Mouse (Mus musculus) inflammation-experienced regulatory T-cells, adult 6 months (primary cell): ENCODE results near the gene Satb1. TPM values are rescaled to one million over a fixed set of nuclear protein-coding genes. Genes with fewer than 3 reads are reported as not detected.

Experiments used
- ATAC-seq: one replicate; pipeline ENCODE4 v1.8.0; 2017
- polyA plus RNA-seq, 3 experiments: library from polyadenylated mRNA; unstranded; fragments of 100-300 nt; shearing (Covaris generic); gene quantifications; one replicate each; pipeline ENCODE4 v1.2.1; 2017

The Satb1 gene
- 10 to 100 TPM; 17.0 to 63.3 (median 36.8) TPM for polyA plus RNA-seq

DNA sequence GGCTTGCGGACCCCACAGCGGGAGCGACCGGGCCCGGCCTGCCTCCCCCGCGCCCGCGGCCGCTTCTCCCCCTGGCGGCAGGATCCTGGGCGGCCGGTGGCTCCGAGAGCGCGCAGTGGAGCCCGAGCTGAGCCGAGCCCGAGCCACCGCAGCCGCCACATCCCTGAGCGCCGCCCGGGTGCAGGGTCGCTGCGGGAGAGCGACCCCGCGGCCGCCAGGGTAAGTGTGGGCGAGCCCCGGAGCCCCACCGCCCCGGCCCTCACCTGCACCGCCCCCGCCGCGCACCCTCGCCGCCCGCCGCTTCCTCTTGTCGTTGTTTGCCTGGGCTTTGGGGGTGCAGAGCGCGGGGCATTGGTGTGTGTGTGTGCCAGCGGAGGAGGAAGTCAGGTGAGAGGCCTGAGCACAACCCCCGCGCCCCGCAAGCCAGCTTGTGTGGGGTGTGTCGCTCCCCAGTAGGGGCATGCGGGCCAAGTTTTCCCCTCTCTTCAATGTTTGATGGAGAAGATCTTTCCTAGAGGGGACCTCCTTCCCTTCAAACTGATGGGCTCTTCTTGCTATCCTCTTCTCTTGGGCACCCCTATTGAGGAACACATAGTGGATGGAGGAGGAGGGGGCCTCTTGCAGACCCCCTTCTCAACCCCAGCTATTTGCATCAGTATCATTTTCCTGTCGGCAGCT lies at the start of gene Satb1:
Satb1 (minus strand) TSS at position 391 of the 678 bp plus-strand sequence.
- ATAC-seq = peak; percentile 66

DNA sequence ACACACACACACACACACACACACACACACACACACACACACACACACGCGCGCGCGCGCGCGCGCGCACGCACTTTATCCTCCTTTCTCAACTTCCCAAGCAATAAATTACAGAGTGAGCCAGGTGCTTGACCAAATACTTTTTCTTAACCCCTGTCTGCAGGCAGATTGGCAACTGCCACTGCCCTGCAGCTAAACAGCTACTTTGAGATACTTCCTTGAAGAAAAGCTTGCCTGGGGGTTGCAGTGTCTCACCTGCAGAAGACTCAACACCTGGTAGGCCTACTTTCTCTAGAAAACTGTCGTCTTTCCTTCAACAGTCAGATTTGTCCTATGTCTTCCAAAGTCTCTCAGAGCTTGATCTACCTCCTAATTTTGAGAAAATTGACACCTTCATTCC lies 49.5 kb upstream of the Satb1 start:
- no peak for ATAC-seq

DNA sequence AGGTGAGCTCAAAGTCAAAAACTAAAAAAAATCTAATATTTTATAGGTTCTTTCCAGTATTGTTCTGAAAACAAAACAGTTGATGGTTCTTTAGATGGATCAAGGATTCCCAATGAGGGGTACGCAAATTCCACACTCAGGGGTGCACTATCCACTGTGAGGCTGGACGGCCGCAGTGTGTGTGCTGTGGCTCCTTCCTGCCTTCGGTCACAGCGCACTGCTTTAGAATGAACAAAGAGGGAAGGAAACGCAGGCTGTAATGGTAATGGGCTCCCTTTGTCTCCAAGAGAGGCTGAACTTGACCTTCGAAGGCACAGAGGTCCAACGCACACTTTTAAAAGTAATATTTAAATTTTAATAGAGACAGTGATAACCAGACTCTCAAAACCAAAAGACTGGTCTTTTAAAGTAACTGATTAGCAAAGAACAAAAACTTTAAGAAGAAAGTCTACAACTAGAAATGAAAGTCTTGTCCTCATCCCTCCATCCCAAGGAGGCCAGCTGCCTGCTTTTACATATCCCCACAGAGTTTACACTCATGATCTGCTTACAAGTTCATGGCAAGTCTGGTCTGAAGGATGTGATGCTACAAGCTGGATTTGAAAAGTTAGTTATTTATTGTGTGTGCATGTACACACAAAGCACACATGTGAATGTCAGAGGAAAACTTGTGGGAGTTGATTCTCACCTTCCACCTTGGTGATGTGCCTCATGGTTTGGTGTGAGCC lies 48.0 kb upstream of the Satb1 start:
- ATAC-seq = no peak

DNA sequence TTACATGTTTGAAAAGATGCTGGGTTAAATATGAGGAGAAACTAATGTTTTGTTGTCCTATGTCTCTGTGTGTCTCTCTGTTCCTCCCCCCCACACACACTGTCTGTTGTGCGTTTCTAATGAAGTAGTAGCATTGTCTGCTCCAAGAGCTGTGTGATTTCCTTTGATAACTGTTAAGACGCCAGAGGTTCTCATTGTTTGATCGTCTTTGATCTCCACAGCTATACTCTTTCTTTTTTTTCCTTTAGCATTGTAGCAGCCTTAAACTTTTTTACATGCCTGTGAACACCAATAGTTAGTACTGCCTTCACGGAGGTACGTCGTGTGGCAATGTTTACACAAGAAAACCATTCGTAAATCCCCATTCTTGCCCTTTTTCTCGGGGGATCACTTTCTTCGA lies 47.1 kb upstream of the Satb1 start:
- peak; percentile 42 for ATAC-seq

DNA sequence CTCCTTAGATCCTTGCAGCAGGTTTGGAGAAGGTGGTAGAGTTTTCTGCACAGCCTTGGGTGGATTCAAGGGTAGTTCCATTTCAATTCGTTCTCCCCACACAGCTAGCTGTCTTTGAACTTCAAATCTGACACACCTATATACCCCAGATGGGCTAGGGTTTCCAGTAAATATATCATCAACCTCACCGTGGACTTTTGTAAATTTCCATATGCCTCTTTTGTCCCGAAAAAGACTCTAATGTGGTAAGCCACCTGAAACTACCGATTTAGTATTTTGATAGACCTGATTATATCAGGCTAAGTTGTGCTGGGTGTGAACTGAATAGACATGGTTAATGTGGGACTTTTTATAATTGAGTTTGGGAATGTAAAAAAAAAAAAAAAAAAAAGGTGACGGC lies 46.6 kb upstream of the Satb1 start:
- ATAC-seq = no peak

DNA sequence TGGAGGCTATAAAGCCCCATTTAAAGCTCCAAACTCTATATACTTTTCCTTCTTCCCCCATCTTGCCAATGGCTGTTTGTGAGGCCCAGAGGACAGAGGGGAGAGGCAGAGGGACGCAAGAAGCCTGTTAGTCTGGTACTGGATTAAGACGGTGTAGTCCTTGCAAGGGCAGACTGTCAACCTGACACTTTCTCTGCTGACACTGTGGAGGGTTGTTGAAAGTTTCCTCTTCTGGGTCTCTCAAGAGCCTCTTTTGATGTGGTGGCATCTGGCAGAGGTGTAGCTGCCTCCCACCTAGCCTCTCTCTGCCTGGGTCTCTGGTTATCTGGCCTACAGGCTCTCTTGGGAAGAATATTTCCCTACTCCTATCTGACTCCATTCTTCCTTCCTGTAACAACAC lies 46.1 kb upstream of the Satb1 start:
- peak; percentile 66 for ATAC-seq

DNA sequence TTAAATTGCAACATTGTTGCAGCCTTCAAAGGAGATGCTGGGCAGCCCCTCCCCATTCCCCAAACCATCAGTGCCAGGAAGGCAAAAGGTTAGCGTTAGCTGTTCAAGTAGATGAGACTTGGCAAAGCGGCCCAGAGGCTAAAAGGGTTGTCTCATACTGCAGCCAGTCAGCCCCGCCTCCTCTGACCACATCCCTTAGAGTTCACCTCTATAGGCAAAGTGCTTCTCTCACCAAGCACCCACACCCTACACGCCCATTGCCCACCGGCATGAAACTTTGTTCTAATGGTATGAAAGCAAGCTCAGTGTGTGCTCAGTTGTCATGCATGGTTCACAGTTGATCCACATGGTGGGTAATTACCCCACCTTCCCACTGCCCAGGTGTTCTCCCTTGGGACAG lies 43.4 kb upstream of the Satb1 start:
- ATAC-seq = peak; percentile 67

DNA sequence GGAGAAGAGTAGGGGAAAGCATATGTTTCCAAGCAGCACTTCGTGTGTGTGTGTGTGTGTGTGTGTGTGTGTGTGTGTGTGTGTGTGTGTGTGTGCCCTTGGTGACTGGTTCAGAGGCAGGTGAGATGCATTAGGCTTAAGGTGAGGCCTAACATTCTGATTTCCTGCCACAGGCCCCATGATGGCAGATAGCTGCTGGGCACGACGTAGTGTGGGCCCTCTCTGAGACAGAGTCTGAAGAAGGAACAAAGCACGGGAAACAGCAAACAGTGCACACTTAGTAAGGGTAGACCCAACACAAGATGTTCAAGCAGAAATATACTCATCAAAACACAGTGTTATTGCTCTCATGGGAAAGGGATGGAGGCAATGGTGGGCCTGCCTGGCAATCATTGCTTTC lies 24.5 kb upstream of the Satb1 start:
- peak; percentile 26 for ATAC-seq

DNA sequence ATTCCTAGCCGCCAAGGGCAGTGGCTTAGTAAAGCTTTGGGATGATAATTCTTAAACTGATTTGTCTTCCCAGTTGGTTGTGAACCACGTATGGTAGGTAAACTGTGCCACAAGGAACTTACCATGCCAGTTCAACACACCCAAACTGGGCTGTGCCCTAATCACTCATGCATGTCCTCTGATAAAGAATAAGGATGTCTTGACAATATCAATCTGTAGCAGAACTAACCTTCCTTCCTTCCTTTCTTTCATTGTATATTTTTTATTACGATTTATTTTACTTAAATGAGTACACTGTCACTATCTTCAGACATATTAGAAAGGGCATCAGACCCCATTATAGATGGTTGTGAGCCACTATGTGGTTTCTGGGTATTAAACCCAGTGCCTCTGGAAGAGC lies 23.2 kb upstream of the Satb1 start:
- no peak for ATAC-seq

DNA sequence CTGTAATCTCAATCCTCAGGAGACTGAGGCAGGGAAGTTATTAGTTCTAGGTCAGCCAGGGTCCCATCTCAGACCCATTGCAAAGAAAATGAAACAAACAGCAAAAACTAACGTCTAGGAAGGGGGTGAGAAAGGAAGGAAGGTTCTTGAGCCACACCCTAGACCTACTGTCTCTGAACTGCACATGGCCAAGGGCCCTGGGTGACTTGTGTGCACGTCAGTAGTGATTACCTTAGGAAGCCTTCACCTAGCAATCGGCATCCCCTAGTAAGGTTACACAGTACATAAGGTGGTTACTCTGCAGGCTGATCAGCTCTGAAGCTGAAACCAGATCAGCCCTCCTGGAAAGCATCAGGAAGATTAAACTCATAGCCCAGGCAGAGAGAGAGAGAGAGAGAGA lies 22.2 kb upstream of the Satb1 start:
- ATAC-seq = peak; percentile 59

DNA sequence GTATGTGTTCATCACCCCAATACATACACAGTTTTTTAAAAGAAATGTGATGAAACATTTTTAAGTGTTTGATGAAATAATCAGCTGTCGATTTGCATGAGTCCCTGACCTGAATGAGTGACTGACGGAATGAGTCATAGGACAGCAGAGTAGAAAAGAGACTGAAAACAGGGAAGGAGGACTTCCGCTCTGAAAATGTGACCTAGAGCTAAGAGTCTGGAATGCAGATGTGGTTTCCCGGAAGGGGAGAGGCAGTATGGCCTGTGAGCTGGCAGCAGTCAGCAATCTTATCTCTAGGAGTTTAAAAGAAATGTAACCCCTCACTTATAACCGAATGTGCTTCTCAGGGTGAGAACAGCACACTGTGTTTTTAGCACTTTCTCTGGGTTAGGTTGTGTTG lies 20.9 kb upstream of the Satb1 start:
- ATAC-seq = no peak

DNA sequence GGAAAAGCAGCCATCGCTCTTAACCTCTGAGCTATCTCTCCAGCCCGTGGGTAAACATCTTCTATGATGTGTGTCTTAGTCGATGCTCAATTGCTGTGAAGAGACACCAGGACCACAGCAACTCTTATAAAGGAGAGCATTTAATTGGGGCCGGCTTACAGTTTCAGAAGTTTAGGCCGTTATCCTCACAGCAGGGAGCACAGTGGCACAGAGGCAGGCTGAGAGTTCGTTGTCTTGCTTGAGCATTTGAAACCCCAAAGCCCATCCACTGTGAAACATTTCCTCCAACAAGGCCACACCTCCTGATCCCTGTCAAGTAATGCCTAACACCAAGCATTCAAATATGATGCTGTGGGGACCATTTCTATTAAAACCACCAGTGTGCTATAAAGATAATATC lies 7.5 kb upstream of the Satb1 start:
- ATAC-seq = no peak

DNA sequence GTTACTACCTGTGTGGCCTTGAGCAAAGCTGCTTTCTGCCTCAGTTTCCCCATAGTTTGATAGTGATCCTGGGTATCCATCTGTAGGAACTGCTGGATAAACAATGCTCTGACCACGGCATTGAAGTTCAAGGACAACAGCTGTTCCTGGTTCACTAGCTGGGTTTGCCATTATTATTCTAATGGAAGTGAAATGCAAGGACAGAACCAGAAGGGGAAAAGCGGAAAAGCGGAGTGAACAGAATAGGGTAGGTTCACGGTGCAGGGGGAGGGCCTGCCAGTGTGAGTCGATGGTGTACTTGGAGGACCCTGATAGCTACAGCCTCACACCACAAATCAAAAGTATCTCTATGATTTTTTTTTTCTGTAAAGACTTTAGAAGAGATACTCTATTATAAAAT lies 6.4 kb upstream of the Satb1 start:
- ATAC-seq = no peak

DNA sequence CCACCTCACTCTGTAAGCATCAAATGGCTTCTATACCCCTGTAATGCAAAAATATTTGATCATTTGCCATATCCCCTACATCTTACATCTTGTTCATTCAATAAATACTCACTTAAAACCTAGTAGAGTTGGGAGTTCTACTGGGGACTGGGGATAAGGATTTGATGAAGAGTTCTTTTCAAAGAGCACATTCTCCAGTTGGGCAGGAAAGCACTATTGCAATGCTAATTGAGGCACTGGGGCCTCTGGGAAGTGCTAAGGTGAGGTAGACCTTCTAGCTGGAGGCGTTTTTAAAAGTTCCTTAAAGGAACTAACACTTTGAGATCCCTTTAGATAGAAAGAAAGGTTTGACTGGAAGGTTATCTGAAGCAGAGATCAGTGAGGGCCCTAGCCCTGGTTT lies 3.8 kb upstream of the Satb1 start:
- no peak for ATAC-seq

DNA sequence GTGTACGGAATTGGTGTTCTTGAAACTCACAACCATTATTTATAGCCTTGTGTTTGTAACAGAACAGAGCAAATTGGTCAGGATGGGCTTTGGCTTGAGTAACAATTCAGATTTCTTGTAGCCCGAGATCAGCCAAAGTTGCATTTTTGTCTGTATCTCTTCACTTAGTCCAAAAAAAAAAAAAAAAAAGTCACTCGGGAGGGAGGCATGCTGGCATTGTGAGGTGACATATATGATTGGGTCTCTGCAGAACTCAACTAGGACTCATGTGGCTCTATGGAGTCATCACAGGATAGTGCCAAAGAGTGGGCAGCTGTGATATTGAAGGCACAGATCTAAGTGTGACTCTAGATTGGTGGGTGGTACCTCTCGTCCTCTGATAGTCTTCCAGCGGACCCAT lies 3.2 kb upstream of the Satb1 start:
- ATAC-seq = no peak

DNA sequence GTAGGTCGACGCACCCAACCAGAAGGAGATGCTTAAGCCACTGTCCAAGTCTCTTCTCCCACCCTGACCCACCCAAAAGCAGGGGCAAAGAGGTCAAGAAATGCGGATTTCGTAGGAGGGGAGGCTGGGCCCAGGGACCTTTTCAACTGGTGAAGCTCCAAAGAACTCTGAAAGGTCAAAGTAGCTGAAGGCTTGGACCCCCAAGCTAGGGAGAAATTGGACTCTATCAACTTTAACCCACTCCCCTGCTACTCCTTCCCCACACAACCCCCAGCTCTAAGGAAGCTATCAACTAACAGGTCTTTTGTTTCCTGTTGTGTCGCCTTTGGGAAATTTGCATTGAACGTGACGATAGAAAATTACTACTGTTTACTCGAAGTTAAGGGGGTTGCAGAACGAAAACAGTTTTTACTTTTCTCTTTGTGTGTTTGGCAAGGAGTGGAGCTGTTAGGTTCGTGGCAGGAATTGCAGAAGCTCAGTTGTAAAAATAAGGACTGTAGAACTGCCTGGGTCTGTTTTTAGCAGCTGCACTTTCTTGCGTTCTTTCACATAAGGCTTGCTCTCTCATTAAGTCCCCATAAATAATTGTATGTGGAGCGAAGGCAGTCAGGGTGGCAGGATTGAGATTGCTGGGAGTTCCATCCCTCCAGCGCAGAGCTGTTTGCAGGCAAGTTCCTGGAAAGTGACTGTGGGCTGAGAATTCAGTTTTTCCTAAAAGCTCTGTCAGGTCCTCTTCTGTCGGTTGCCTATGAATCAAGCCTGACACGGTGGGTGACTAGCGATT lies 680 bp upstream of the Satb1 start:
- peak; percentile 2 for ATAC-seq

DNA sequence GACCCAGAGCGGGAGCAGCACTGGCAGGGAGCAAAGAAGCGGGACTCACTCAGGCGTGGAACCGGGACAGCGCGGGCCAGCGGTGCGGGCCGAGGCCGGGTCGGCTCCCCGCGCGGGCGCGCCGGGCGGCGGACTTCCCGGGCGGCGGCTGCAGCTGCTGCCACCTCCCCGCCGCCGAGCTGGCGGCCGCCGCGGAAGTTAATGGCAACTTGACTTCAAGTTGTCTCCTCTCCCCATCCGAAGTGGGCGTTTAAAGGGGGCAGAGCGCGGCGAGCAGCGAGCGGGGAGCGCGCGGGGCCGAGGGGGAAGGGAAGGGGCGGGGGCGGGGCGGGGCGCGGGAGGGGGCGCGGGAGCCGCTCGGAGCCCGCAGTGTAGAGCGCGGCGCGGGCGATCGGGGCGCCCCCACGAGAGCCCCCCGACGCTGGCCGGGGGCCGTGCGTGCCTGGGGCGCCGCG lies 642 bp downstream of the Satb1 start:
- ATAC-seq = peak; percentile 27

DNA sequence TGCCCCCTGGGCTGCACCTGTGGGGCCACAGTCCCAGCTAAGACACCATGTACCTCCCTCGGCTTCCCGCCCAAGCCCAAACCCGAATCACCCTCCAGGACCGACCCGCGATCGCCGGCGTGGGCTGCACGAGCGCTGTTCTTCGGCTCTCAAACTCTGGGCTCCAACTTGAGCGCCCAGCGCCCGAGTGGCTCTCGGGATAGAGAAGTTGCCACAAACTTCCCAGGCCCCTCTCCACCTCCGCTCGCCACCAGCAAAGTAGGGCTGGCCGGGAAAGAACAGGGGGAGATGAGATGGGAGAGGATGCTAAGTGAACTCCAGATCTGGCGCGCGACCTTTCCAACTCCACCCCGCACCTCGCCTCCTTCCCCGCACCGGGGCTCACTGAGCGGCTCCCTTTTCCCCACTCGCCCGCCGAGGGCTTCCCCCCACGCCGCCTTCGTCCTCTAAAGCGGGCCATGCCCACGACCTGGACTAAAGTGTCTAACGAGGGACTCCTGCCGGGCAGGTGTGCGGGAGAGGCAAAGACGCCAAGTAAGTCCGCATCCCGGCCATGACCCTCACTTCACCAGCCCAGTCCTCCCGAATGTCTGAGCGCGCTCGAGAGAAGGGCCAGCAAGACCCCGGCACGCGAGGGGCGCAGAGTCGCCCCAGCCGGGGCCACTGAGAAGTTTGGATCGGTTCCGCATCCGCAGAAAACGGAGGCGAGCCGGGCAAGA lies 1.2 kb downstream of the Satb1 start:
- peak; percentile 11 for ATAC-seq

DNA sequence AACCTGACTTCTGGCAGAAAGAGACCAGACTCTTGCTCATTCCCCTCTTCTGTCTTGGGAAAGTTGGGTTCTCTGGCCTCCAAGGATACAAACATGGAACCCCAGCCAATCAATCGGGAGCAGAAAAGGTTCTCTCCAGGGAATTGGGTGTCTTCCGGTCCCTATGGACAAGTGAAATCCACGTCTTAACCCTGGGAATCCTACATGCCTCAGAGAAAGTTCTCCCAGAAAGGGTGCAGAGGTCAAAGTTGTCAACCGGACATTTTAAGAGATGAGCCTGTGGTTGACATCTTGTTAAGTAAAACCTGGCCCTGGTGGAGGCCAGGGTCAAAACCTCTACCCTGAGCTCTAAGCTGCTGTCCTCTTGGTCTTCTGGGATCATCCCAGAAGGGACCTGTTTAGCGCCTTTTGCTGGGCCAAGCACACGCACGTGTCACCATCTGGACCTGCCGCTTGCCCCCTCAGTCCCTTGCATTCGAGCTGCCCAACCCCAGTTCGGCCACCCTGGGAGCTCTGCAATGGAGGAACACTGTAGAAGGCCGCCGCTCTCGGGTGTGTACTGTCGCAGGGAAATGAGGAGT lies 1.9 kb downstream of the Satb1 start:
- no peak for ATAC-seq

DNA sequence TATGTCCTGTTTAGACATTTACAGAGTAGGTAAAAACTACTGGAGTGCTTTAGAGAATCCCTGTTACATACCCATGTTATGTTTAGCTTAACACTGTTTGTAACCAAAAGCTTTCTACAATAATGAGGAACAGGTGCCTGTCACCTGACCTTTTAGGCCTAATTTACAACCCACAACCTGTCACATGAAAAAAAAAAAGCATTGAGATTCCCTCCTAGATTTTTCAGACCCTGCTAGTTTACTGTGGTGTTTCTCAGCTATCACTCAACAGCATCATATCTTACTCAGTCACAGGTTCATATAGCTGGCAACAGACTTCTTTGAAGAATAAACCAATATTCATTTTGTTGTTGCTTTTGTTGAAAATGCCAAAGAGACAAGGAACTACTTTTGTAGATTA lies 3.7 kb downstream of the Satb1 start:
- no peak for ATAC-seq

DNA sequence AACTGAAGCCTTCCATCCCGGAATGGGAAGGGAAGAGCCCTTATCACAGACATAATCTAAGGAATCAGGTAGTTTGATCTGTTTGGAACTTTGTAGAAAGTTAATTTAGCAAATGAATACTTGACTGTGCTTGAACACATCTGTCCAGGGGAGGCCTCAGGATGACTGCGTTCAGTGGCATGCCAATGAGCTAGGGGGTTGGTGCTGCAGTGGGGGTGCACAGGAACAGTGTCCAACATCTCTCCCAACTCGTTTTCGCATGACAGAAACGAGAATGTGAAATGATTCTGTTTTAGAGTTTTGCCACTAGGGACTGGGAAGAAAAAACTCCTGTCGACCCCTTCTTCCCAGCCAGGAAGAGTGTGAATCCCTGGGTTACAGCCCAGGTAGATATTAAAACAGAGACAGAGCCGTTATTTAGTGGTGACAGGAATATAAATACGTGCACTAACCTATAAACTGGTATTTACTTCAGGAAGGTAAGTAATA lies 5.1 kb downstream of the Satb1 start:
- ATAC-seq = no peak

DNA sequence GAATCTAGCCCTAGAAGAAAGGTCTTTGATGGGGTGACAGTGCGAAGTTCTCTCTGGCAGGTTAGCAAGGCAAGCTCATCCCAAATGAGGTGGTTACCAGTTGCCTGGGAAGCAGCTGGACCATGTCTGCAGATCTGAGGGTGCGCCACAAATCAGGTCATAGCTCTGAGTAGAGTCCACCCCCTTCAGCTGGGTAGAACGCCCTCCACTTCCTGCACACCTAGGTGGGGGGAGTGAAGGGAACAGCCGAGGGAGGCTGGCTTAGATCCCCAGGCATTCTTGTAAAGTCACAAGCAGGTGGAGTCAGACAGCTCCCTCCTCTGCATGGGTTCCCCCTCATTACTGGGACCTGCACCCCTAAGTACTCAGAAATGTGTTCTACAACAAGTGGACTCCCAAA lies 6.6 kb downstream of the Satb1 start:
- ATAC-seq = peak; percentile 70
